Mouse (Mus musculus) heart, adult 2 months (tissue): ENCODE results near the gene Sema7a. TPM values are rescaled to one million over a fixed set of nuclear protein-coding genes. Genes with fewer than 3 reads are reported as not detected.

Source experiments
- DNase-seq, 2 experiments: peaks; one replicate each; pipeline ENCODE4 v3.0.0; 2021
- H3K27ac ChIP-seq: fragments of 200-600 bp; 2 replicates; pipeline ENCODE4 v1.8.1; 2022
- H3K27me3 ChIP-seq: fragments of 200-500 bp; 2 replicates; pipeline ENCODE4 v1.6.1; 2012; ENCODE audit warnings: mild to moderate bottlenecking, low read length, inconsistent platforms, mixed read lengths; ENCODE audit not compliant: control insufficient read depth, insufficient read depth
- H3K36me3 ChIP-seq: fragments of 200-500 bp; 2 replicates; pipeline ENCODE4 v1.6.1; 2012; ENCODE audit warnings: low read length, inconsistent platforms; ENCODE audit not compliant: control insufficient read depth, insufficient read depth
- H3K4me1 ChIP-seq: fragments of 200-500 bp; 2 replicates; pipeline ENCODE4 v1.6.1; 2011; ENCODE audit warnings: low read length; ENCODE audit not compliant: control insufficient read depth, insufficient read depth
- H3K4me3 ChIP-seq: fragments of 200-600 bp; 2 replicates; pipeline ENCODE4 v1.8.1; 2022
- H3K79me2 ChIP-seq: fragments of 200-500 bp; replicated peaks from 2 replicates; pipeline ENCODE4 v1.6.1; 2012; ENCODE audit warnings: mild to moderate bottlenecking, inconsistent platforms, low read length, moderate library complexity, mixed read lengths; ENCODE audit not compliant: control insufficient read depth, insufficient read depth
- H3K9ac ChIP-seq: fragments of 200-500 bp; 2 replicates; pipeline ENCODE4 v1.6.1; 2012; ENCODE audit warnings: low read depth, mild to moderate bottlenecking, control low read depth, inconsistent platforms, low read length, mixed read lengths
- CTCF ChIP-seq: fragments of 200-600 bp; IDR thresholded peaks from 2 replicates; pipeline ENCODE4 v1.8.1; 2022; ENCODE audit warnings: antibody characterized with exemption, mild to moderate bottlenecking, moderate library complexity
- EP300 ChIP-seq: fragments of 200-500 bp; IDR thresholded peaks from 2 replicates; pipeline ENCODE4 v1.6.1; 2011; ENCODE audit warnings: low read depth, low read length, control low read depth; ENCODE audit not compliant: insufficient read depth
- POLR2A ChIP-seq: fragments of 200-500 bp; IDR thresholded peaks from 2 replicates; pipeline ENCODE4 v1.6.1; 2011; ENCODE audit warnings: mild to moderate bottlenecking, low read depth, low read length, control low read depth; ENCODE audit not compliant: insufficient read depth
- WGBS: fragments of 180-500 bp; shearing (Covaris S2); methylation state at CpG from one replicate; pipeline ENCODE4 v1.1.7; 2018; 5-methylcytosine and 5-hydroxymethylcytosine counted together
- intact Hi-C: fragments of 180-260 bp; cut with DNase I; formaldehyde crosslinking; loops from one replicate; pipeline ENCODE4 v1.15.1; 2025
- polyA plus RNA-seq: library from polyadenylated mRNA; depleted of rRNA; stranded (reverse); fragments of >200 nt; gene quantifications from 2 replicates; pipeline ENCODE4 v1.2.3, GENCODE M21; 2012
- total RNA-seq, 2 experiments: library from RNA; stranded (reverse); gene quantifications; 2 replicates each; pipeline ENCODE4 v1.2.3; 2021

The Sema7a gene
- total and polyA plus RNA-seq, 3 experiments, result 26.7 to 31.1 (median 29.0) TPM

DNA sequence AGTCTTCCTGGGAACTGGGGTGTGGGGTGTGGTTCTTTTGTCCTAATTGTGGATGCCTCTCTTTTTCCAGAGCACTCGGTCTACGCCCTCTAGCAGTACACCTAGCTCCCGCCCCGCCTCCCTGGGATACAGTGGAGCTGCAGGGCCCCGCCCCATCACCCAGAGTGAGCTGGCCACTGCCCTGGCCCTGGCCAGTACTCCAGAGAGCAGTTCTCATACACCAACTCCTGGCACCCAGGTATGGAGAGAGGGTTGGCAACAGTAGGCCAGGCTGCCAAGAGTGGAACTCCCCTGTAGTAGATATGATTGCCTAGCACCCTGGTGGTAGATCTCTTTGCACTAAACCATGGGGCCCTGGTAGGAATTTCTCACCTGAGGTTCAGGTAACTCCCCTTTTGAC, 17.5 kb upstream of the Sema7a start:
- 94% methylated on average over 5 of the region's 5 CpGs for WGBS
- Histone ChIP-seq H3K9ac (no peak overlapping the region), H3K27ac (no peak overlapping the region), H3K4me3 (no peak overlapping the region), H3K27me3 (no peaks in the 10 kb centered on the region), H3K79me2 (no peaks in the 10 kb centered on the region; the same call in 1 of the 2 replicates), H3K36me3 (peaks cover 2% of the 10 kb centered on the region), H3K4me1 (no peaks in the 10 kb centered on the region)
- TF ChIP-seq EP300 (no peak), CTCF (no peak), POLR2A (no peak)
- intact Hi-C loops, result no loop called here
- DNase-seq, result no peak

DNA sequence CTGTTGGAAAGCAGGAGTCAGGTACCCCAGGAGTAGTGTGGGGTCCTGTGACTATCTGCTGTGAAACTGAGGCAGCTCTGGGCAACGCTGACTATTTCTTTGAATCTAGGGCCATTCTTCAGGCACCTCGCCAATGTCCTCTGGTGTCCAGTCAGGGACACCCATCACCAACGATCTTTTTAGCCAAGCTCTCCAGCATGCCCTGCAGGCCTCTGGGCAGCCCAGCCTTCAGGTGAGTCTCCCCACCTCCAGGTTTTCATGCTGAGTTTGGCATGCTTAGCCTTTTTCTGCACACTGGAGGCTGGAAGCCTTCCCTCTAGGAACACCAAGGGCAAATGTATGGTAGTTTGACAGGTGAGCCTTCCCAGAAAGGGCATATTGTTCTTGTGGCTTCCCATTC, 16.9 kb upstream of the Sema7a start:
- intact Hi-C loops, result no loop called here
- TF ChIP-seq EP300 (no peak), POLR2A (no peak), CTCF (no peak)
- 89% methylated on average over 3 of the region's 3 CpGs for WGBS
- H3K4me3 ChIP-seq, result no peak overlapping the region
- DNase-seq, result no peak
- no peak overlapping the region for H3K9ac ChIP-seq
- H3K36me3 ChIP-seq, result peaks cover 2% of the 10 kb centered on the region
- H3K79me2 ChIP-seq, result no peaks in the 10 kb centered on the region; the same call in 1 of the 2 replicates
- H3K27ac ChIP-seq, result no peak overlapping the region
- no peaks in the 10 kb centered on the region for H3K27me3 ChIP-seq
- H3K4me1 ChIP-seq, result no peaks in the 10 kb centered on the region

DNA sequence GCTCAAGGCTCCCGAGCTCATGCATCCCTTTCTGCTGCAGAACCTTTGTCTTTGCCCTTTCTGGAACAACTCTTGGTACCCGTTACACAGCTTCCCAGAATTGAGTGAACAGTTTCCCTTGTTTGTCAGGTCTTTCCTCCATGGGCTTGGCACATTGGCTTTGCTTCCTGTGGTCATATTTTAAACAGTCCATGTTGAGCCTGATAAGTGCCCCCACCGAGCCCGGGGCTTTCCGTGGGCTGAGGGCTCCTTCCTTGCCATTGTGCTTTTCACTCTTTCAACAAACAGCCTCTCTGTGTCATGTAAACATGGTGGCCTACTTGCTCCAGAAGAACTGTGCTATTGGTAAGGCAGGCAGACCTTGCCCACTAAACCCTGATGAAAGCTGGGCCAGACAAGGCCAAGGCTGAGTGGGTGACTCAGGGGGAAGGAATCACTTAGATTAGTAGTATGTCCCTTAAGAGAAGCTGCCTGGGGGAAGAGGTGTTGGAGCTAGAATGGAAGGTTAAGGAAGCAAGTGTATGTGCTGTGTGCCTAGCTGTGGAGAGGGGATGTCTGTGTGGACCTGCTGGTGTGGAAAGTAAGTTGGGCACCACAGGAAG, 8.6 kb upstream of the Sema7a start:
- Histone ChIP-seq H3K27ac (no peak overlapping the region), H3K36me3 (no peaks in the 10 kb centered on the region; the same call in 1 of the 2 replicates), H3K4me1 (no peaks in the 10 kb centered on the region), H3K9ac (no peak overlapping the region), H3K79me2 (no peaks in the 10 kb centered on the region), H3K4me3 (no peak overlapping the region), H3K27me3 (no peaks in the 10 kb centered on the region)
- DNase-seq, result no peak
- 52% methylated on average over 5 of the region's 5 CpGs for WGBS
- TF ChIP-seq EP300 (no peak), POLR2A (no peak), CTCF (no peak)
- intact Hi-C loops, result no loop called here

DNA sequence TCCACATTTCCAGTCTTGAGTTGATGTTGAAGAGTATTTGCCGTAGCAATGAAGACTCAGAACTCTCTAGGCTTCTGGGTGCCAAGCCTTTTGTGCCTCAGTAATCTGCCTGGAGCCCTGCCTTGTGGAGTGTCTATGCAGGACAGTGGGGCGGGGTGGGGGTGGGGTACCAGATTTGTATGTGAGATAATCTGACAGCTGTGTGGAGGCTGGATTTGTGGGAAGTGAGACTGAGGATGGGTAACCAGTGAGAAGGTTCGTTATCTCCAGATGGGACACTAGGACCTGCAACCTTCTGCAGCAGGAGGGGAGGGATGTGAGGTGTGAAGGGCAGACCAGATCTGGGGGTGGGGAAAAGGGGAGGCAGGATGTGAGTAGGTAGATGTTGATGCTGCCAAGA, 7.7 kb upstream of the Sema7a start:
- Histone ChIP-seq H3K4me3 (no peak overlapping the region), H3K27me3 (no peaks in the 10 kb centered on the region), H3K36me3 (no peaks in the 10 kb centered on the region; the same call in 1 of the 2 replicates), H3K79me2 (no peaks in the 10 kb centered on the region), H3K9ac (no peak overlapping the region), H3K4me1 (no peaks in the 10 kb centered on the region), H3K27ac (no peak overlapping the region)
- WGBS, result 79% methylated on average over 3 of the region's 3 CpGs
- intact Hi-C loops, result no loop called here
- TF ChIP-seq EP300, result no peak
- TF ChIP-seq CTCF, result no peak
- TF ChIP-seq POLR2A, result no peak
- DNase-seq, result no peak

DNA sequence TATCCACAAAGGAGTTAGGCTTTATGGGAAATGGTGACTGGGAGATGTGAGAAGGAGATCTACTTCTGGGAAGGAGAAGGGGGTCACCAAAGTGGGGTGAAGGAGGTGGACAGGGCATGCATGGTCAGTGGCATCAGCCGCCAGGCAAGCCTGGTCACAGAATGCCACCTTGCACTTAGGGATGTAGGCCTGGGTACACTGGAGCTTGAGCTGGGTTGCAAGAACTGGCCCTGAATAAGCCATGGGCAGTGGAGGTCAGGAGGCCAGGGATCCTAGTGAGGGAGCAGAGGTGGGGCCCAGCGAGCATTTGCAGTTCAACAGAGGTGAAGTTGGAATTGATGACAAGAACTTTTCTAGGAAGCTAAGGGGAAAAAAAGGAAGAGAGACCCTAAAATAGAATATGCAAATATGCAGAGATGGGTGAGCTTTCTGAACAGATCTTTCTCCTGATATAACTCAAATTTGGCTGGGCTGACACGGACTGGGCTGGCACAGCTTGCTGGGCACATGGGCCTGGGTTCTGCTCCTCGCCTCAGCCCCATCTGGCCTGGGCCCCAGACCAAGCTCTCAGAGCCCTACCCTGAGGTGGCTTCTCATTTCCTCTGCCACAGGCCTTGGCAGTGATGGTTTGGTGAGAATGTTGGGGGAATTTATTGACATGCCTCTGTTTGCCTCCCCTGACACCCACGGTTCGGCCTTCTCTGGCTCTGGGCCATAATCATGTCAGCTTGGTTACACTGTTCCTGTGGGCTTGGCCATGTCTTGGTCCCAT, 6.9 kb upstream of the Sema7a start:
- TF ChIP-seq CTCF, result no peak
- no peak for TF ChIP-seq POLR2A
- no peak for TF ChIP-seq EP300
- Histone ChIP-seq H3K4me1 (no peaks in the 10 kb centered on the region), H3K79me2 (no peaks in the 10 kb centered on the region), H3K4me3 (no peak overlapping the region), H3K9ac (no peak overlapping the region), H3K27me3 (no peaks in the 10 kb centered on the region), H3K27ac (no peak overlapping the region), H3K36me3 (no peaks in the 10 kb centered on the region)
- no peak for DNase-seq
- WGBS, result 64% methylated on average over 6 of the region's 6 CpGs
- intact Hi-C loops, result no loop called here

DNA sequence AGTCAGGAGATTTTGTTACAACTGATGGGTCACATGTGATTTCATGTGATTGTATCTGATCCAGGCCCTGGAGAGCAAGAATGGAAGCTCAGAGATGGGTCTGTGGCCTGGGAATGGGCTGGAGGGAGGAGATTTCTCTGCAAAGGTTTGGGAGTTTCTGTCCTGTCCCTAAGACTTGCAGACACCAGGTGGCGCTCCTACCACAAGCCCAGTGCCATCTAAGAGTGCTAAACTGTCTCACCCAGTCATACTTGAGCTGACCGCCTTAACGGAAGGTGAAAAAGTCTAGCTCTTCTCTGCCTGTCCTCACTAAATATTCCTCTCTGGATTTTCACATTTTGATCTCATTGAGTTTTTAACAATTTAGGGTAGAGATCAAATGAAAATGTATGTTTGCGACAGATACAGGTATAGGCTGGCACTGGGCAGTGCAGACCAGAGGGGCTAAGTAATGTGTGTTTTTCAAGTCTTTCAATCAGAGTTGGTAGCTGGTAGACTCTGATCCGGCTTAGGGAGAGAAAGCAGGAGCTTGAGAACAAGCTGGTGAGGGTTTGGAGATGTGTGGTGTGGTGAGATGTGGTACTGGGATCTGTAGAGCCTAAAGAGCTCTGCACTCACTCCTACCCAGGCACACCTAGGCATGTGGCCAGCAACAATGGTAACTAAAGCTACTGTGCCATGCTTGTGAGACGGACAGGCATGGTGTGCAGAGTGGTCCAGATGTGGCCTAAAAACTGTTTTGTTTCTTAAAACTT, 4.1 kb upstream of the Sema7a start:
- peak; percentile 83 to 89 for DNase-seq
- H3K4me3 ChIP-seq, result no peak overlapping the region
- WGBS, result 30% methylated on average over 6 of the region's 6 CpGs
- H3K4me1 ChIP-seq, result no peaks in the 10 kb centered on the region
- no peaks in the 10 kb centered on the region for H3K36me3 ChIP-seq
- H3K79me2 ChIP-seq, result no peaks in the 10 kb centered on the region
- no peak overlapping the region for H3K27ac ChIP-seq
- H3K9ac ChIP-seq, result no peak overlapping the region
- H3K27me3 ChIP-seq, result peaks cover 1% of the 10 kb centered on the region; the same call in 1 of the 2 replicates
- intact Hi-C loops, result loop anchor here (1.0 to 5.0 kb wide), 4 partner anchors 25 to 74 kb away; partner anchors contain the start of gene Ubl7
- peak; percentile 85 for TF ChIP-seq EP300
- TF ChIP-seq POLR2A, result no peak
- TF ChIP-seq CTCF, result no peak; the same call in 1 of the 2 replicates
